Mouse (Mus musculus): ENCODE measurements around the gene Shkbp1. TPM values are rescaled to one million over a fixed set of nuclear protein-coding genes. Genes with fewer than 3 reads are reported as not detected.

The Shkbp1 gene
- total RNA-seq, 1 experiment from 2014 or later: 25.8 TPM

- no peak for ATAC-seq (replicated peaks; ENCODE audit: low read depth, poor library complexity, severe bottlenecking)
These were observed 39.9 kb downstream of the Shkbp1 start for GRCm38 (mm10) chr7:27315958-27316357.

GRCm38 (mm10) chr7:27314393-27314792 is 41.4 kb downstream of the Shkbp1 start:
- no peak for ATAC-seq (replicated peaks; ENCODE audit: low read depth, poor library complexity, severe bottlenecking)

GRCm38 (mm10) chr7:27311651-27312284 is 44.1 kb downstream of the Shkbp1 start:
- no peak for ATAC-seq (replicated peaks; ENCODE audit: low read depth, poor library complexity, severe bottlenecking)

GRCm38 (mm10) chr7:27310996-27311535 is 44.8 kb downstream of the Shkbp1 start:
- ATAC-seq (replicated peaks; ENCODE audit: low read depth, poor library complexity, severe bottlenecking): no peak

- ATAC-seq (replicated peaks; ENCODE audit: low read depth, poor library complexity, severe bottlenecking): peak; percentile 79
These were observed 45.5 kb downstream of the Shkbp1 start for GRCm38 (mm10) chr7:27310306-27310705.

- no peak for ATAC-seq (replicated peaks; ENCODE audit: low read depth, poor library complexity, severe bottlenecking)
These were observed 46.0 kb downstream of the Shkbp1 start for GRCm38 (mm10) chr7:27309832-27310231.

- no peak for ATAC-seq (replicated peaks; ENCODE audit: low read depth, poor library complexity, severe bottlenecking)
These were observed 46.8 kb downstream of the Shkbp1 start for GRCm38 (mm10) chr7:27308821-27309549.

- ATAC-seq (replicated peaks; ENCODE audit: low read depth, poor library complexity, severe bottlenecking): no peak
These were observed 48.3 kb downstream of the Shkbp1 start for GRCm38 (mm10) chr7:27307551-27307950.

GRCm38 (mm10) chr7:27306161-27307160 is 49.4 kb downstream of the Shkbp1 start:
- ATAC-seq (replicated peaks; ENCODE audit: low read depth, poor library complexity, severe bottlenecking): 0 out of 2 replicates have a peak, but pooled peaks have one; percentile 24

- no peak for ATAC-seq (replicated peaks; ENCODE audit: low read depth, poor library complexity, severe bottlenecking)
These were observed 50.6 kb downstream of the Shkbp1 start for GRCm38 (mm10) chr7:27305091-27305730.

- ATAC-seq (replicated peaks; ENCODE audit: low read depth, poor library complexity, severe bottlenecking): peak; percentile 88
These were observed 53.6 kb downstream of the Shkbp1 start for GRCm38 (mm10) chr7:27302172-27302571.

GRCm38 (mm10) chr7:27300801-27301200 is 55.0 kb downstream of the Shkbp1 start:
- ATAC-seq (replicated peaks; ENCODE audit: low read depth, poor library complexity, severe bottlenecking): no peak

- ATAC-seq (replicated peaks; ENCODE audit: low read depth, poor library complexity, severe bottlenecking): no peak
These were observed 55.5 kb downstream of the Shkbp1 start for GRCm38 (mm10) chr7:27300351-27300750.

- no peak for ATAC-seq (replicated peaks; ENCODE audit: low read depth, poor library complexity, severe bottlenecking)
These were observed 57.0 kb downstream of the Shkbp1 start for GRCm38 (mm10) chr7:27298816-27299215.

- no peak for ATAC-seq (replicated peaks; ENCODE audit: low read depth, poor library complexity, severe bottlenecking)
These were observed 57.7 kb downstream of the Shkbp1 start for GRCm38 (mm10) chr7:27298033-27298610.

GRCm38 (mm10) chr7:27296518-27296917 is 59.3 kb downstream of the Shkbp1 start:
- no peak for ATAC-seq (replicated peaks; ENCODE audit: low read depth, poor library complexity, severe bottlenecking)

- ATAC-seq (replicated peaks; ENCODE audit: low read depth, poor library complexity, severe bottlenecking): no peak
These were observed 59.9 kb downstream of the Shkbp1 start for GRCm38 (mm10) chr7:27295956-27296355.

Data from common myeloid progenitor, adult 5-6 weeks (primary cell).